Mouse (Mus musculus) stomach, postnatal 0 days (tissue): ENCODE measurements around the gene Bcl11a. TPM values are rescaled to one million over a fixed set of nuclear protein-coding genes. Genes with fewer than 3 reads are reported as not detected.

Source experiments
- ATAC-seq: fragments of 200-750 bp; cut with Nextera tagmentation; 2 replicates; pipeline ENCODE4 v1.8.0; 2017; ENCODE audit not compliant: low FRiP score, low TSS enrichment
- DNase-seq: peaks from one replicate; pipeline ENCODE4 v3.0.0-alpha.2; 2016; ENCODE audit warnings: low spot score
- H3K27ac ChIP-seq: fragments of 300-500 bp; sonication (generic); replicated peaks from 2 replicates; pipeline ENCODE4 v1.5.1; 2014; ENCODE audit warnings: mild to moderate bottlenecking, control low read depth
- H3K27me3 ChIP-seq: fragments of 300-500 bp; sonication (generic); 2 replicates; pipeline ENCODE4 v1.6.1; 2014; ENCODE audit warnings: low read length; ENCODE audit not compliant: control insufficient read depth, insufficient read depth
- H3K36me3 ChIP-seq: fragments of 300-500 bp; sonication (generic); 2 replicates; pipeline ENCODE4 v1.6.1; 2014; ENCODE audit warnings: low read length, mixed read lengths; ENCODE audit not compliant: control insufficient read depth, insufficient read depth
- H3K4me1 ChIP-seq: fragments of 300-500 bp; sonication (generic); replicated peaks from 2 replicates; pipeline ENCODE4 v1.6.1; 2014; ENCODE audit warnings: antibody characterized with exemption; ENCODE audit not compliant: control insufficient read depth, insufficient read depth
- H3K4me2 ChIP-seq: fragments of 300-500 bp; sonication (generic); replicated peaks from 2 replicates; pipeline ENCODE4 v1.6.1; 2014; ENCODE audit warnings: low read depth, mild to moderate bottlenecking, control low read depth, moderate library complexity
- H3K4me3 ChIP-seq: fragments of 300-500 bp; sonication (generic); 2 replicates; pipeline ENCODE4 v1.5.1; 2014; ENCODE audit warnings: low read depth, low read length, control low read depth
- H3K9ac ChIP-seq: fragments of 300-500 bp; sonication (generic); 2 replicates; pipeline ENCODE4 v1.6.1; 2014; ENCODE audit warnings: mild to moderate bottlenecking, low read length, control low read depth, mixed read lengths
- H3K9me3 ChIP-seq: fragments of 300-500 bp; sonication (generic); 2 replicates; pipeline ENCODE4 v1.6.1; 2016; ENCODE audit warnings: low read length; ENCODE audit not compliant: control insufficient read depth
- CTCF ChIP-seq: IDR thresholded peaks from 2 replicates; pipeline ENCODE4 v1.5.1; 2016; ENCODE audit warnings: antibody characterized with exemption, low read depth, mild to moderate bottlenecking, moderate library complexity
- EP300 ChIP-seq: optimal IDR thresholded peaks from 2 replicates; pipeline ENCODE3; 2016; ENCODE audit warnings: antibody characterized with exemption
- WGBS: fragments of 180-500 bp; shearing (Covaris S2); extraction: QIAGEN DNeasy Blood & Tissue Kit; methylation state at CpG from one replicate; pipeline ENCODE4 v1.1.7; 2014; 5-methylcytosine and 5-hydroxymethylcytosine counted together
- polyA plus RNA-seq: library from polyadenylated mRNA; unstranded; fragments of >200 nt; fragmentation: Nextera tagmentation; extraction: Ambion mirVana; gene quantifications from 2 replicates; pipeline ENCODE4 v1.2.1, GENCODE M21; 2015

The Bcl11a gene
- polyA plus RNA-seq, 1 experiment from 2014 or later, result 10.5 TPM

DNA sequence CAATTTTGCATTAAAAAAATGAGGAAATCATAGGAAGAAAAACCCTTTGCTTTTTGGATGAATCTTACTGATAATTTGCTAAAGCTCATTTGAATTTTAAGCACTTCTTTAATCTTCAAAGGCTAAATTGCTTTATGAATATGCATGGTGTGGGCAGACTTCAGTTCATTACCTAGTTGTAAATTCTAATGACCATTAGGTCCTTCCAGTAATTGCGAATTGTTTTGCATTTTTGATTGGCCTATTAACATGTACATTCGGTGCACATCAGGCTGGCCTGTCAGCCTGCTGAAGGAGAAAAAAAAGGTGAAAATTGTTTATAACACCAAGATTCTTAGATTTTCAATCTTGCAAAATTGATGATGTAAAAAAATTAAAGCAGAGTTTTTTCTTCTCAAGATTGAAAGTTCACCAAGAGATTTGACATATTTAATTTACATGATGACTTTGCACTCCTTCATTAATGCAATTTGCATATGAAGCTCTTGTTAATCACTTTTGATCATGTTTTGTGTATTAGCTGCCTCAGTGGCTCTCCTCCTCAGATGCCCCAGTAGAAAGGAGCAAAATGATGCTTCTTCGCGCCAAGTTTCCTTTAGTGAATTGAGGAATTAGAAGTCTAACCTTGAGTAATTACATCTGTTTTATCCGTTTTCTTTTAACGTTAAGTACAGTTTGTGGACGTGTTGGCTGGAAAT lies 17.9 kb downstream of the Bcl11a start:
- Histone ChIP-seq H3K4me3 (no peak overlapping the region), H3K27me3 (no peaks in the 10 kb centered on the region), H3K9me3 (no peaks in the 10 kb centered on the region), H3K9ac (no peak overlapping the region), H3K27ac (no peak overlapping the region), H3K4me1 (peaks cover 8% of the 10 kb centered on the region), H3K4me2 (no peak overlapping the region), H3K36me3 (no peaks in the 10 kb centered on the region)
- ATAC-seq, result no peak
- no peak for DNase-seq
- TF ChIP-seq EP300, result no peak
- no peak for TF ChIP-seq CTCF
- 65% methylated on average over 7 of the region's 7 CpGs for WGBS

DNA sequence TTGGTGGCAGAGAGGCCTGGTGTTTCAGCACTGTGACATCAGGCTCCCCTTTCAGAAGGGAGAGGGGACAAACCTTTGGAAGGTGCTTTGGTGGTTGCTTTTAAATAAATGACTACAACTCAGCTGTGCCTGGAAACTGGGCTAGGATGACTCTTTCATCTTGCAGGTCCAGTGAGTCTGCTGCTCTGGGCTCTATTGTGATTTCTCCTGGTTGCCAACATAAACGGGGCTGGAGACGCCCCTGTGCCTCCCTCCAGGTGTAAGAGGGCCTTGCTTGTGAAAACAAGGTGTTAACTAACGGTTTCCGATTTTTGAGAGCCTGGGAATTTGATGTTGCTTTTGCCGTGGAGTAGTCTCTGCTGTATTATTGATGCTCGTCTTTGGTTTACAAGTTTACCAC lies 18.6 kb downstream of the Bcl11a start:
- TF ChIP-seq CTCF, result no peak
- no peak for TF ChIP-seq EP300
- Histone ChIP-seq H3K4me1 (peaks cover 8% of the 10 kb centered on the region), H3K4me3 (no peak overlapping the region), H3K27me3 (no peaks in the 10 kb centered on the region), H3K36me3 (no peaks in the 10 kb centered on the region), H3K4me2 (no peak overlapping the region), H3K27ac (no peak overlapping the region), H3K9ac (no peak overlapping the region), H3K9me3 (no peaks in the 10 kb centered on the region)
- no peak for DNase-seq
- no peak for ATAC-seq
- 56% methylated on average over 6 of the region's 6 CpGs for WGBS

DNA sequence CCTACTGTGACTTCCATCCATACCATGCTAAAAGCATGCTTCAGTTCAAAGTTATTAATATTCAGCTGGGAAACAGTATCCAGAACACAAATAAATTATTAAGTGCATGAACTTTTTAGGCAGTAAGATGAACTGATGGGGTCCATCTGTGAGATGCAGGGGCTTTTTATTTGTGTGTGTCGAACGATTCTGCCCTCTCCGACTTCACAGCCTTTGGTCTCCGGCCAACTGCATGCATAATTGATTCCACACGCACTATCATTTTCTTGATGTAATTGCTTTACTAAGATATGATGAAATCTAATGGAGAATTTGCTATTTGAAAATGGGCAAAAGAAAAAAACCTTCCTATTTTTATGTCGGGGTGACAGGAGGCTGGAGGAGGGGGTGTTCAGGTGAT lies 19.2 kb downstream of the Bcl11a start:
- Histone ChIP-seq H3K4me2 (no peak overlapping the region), H3K9me3 (no peaks in the 10 kb centered on the region), H3K4me3 (no peak overlapping the region), H3K36me3 (no peaks in the 10 kb centered on the region), H3K27me3 (no peaks in the 10 kb centered on the region), H3K4me1 (peaks cover 8% of the 10 kb centered on the region), H3K9ac (no peak overlapping the region), H3K27ac (peak overlapping the region; percentile 69)
- 40% methylated on average over 6 of the region's 6 CpGs for WGBS
- TF ChIP-seq CTCF (no peak), EP300 (no peak)
- ATAC-seq, result no peak
- DNase-seq, result no peak

DNA sequence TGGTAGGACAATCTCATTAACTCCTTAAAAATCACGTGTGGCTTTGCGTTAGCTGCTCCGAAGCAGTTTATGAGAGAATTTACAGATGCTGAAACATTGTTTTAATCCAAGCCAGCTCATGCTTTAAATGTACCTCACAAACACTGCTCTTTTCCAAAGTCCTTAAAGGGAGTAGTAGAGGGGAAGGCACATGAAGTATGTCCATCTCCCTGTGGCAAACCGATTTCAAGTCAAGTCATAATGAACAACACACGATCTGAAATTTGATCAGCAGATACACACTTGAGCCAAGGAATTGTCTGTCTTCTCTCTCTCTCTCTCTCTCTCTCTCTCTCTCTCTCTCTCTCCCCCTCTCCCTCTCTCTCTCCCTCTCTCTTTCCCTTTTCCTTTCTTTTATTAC lies 20.2 kb downstream of the Bcl11a start:
- Histone ChIP-seq H3K4me2 (no peak overlapping the region), H3K9me3 (no peaks in the 10 kb centered on the region), H3K27me3 (no peaks in the 10 kb centered on the region), H3K36me3 (no peaks in the 10 kb centered on the region), H3K4me1 (peaks cover 8% of the 10 kb centered on the region), H3K4me3 (no peak overlapping the region), H3K9ac (no peak overlapping the region), H3K27ac (peak overlapping the region; percentile 8; the same call in 1 of the 2 replicates)
- no peak for DNase-seq
- ATAC-seq, result no peak
- TF ChIP-seq CTCF, result no peak
- no peak for TF ChIP-seq EP300
- 56% methylated on average over 5 of the region's 5 CpGs for WGBS

DNA sequence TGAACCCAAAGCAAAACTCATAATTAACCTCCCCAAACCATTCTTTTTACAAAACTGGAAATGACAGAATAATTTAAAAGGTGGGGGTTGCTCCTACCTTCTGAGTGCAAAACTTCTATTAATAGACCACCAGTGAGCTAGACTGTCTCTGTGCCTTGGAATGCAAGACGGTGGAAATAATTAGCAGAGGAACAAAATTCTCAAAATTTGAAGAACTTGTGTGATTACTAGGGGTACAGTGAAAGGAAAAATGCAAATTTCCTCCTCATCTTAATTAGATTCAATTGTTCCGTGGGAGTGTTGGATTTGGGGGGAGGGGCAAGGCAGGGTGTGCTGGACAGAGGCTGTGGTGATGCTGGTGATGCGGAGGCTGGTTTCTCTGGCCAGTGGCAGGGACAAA lies 20.8 kb downstream of the Bcl11a start:
- Histone ChIP-seq H3K27me3 (no peaks in the 10 kb centered on the region), H3K27ac (no peak overlapping the region), H3K9me3 (no peaks in the 10 kb centered on the region), H3K4me3 (no peak overlapping the region), H3K4me1 (peaks cover 10% of the 10 kb centered on the region), H3K4me2 (no peak overlapping the region), H3K36me3 (no peaks in the 10 kb centered on the region), H3K9ac (no peak overlapping the region)
- ATAC-seq, result no peak
- WGBS, result 56% methylated on average over 3 of the region's 3 CpGs
- DNase-seq, result no peak
- TF ChIP-seq CTCF, result no peak
- TF ChIP-seq EP300, result no peak

DNA sequence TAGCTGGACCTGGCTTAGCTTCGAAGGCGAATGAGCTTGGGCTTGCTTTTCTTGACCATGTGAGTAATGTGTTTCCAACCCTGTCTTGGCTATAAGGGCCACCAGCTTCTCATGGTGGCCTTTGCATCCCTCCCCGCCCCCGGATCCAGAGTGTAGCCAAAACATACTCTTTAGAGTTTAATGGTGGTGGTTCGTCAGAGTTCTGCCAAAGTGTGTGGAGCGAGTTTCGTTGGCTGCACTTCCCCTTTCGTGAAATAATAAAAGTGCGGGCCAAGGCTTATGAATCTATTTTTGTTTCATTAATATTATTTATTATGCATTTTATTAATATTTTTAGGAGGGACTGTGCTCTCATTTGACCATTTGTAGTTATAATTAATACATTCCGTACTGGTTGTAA lies 21.4 kb downstream of the Bcl11a start:
- 55% methylated on average over 10 of the region's 10 CpGs for WGBS
- no peak overlapping the region for H3K4me2 ChIP-seq
- ATAC-seq, result no peak

More for the DNA sequence above, 21.4 kb downstream of the Bcl11a start:
- no peak for TF ChIP-seq CTCF
- no peak for TF ChIP-seq EP300
- Histone ChIP-seq H3K4me1 (peaks cover 10% of the 10 kb centered on the region), H3K27ac (no peak overlapping the region), H3K4me3 (no peak overlapping the region), H3K36me3 (no peaks in the 10 kb centered on the region), H3K9ac (no peak overlapping the region), H3K27me3 (no peaks in the 10 kb centered on the region), H3K9me3 (no peaks in the 10 kb centered on the region)
- DNase-seq, result no peak
